Mouse (Mus musculus) olfactory bulb, adult 2 months (tissue): ENCODE measurements around the gene Skiv2l.

ENCODE experiments used
- CTCF ChIP-seq: fragments of 200-500 bp; IDR thresholded peaks from 2 replicates; pipeline ENCODE4 v1.5.1; 2012; ENCODE audit warnings: low read depth, mild to moderate bottlenecking, low read length, moderate library complexity; ENCODE audit not compliant: insufficient read depth
- POLR2A ChIP-seq: fragments of 200-500 bp; IDR thresholded peaks from 2 replicates; pipeline ENCODE4 v1.6.1; 2012; ENCODE audit warnings: mild to moderate bottlenecking, low read depth, low read length, moderate library complexity; ENCODE audit not compliant: insufficient read depth

DNA sequence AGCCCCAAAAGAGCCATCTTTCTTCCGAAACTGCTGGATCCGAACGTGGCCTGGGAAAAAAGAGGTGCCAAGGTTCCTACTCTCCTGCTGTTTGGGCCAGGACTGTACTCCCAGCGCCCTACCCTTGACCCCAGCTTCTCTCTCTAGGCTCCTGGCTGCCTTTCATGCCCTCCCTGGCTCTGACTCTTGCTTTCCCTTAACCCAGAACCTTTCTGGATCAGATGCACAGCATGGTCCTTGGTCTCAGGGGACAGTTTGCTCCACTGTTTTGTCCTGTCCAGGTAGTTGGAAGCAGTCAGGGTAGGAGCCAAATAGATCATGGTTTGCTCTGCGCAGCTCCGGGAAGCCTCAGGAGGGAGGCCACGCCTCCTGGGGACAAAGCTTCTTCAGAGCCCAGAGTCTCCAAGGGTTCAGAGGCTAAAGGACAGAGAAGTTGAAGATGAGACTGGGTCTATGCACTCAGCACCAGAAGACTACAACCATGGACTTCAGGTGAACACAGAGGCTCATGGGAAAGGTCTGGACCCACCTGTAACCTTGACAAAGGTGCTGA lies 35.1 kb downstream of the Skiv2l start:
- no peak for TF ChIP-seq CTCF
- TF ChIP-seq POLR2A: no peak
